Mouse (Mus musculus) stomach, embryonic 15.5 days (tissue): ENCODE data around the gene Rergl. TPM values are rescaled to one million over a fixed set of nuclear protein-coding genes. Genes with fewer than 3 reads are reported as not detected.

Experiments used
- polyA plus RNA-seq: library from polyadenylated mRNA; unstranded; fragments of >200 nt; fragmentation: Nextera tagmentation; extraction: Ambion mirVana; gene quantifications from 2 replicates; pipeline ENCODE4 v1.2.1, GENCODE M21; 2015

The Rergl gene
- polyA plus RNA-seq, 1 experiment from 2014 or later: 1.0 TPM

Other genes starting within 250 kb of the Rergl start
- gene Pik3c2g, start 85.2 kb upstream of the Rergl start, polyA plus RNA-seq: 2.6 and 3.5 TPM in 2 replicates